9 mouse cellular contexts compared by ENCODE assay signal in the genomic region with DNA sequence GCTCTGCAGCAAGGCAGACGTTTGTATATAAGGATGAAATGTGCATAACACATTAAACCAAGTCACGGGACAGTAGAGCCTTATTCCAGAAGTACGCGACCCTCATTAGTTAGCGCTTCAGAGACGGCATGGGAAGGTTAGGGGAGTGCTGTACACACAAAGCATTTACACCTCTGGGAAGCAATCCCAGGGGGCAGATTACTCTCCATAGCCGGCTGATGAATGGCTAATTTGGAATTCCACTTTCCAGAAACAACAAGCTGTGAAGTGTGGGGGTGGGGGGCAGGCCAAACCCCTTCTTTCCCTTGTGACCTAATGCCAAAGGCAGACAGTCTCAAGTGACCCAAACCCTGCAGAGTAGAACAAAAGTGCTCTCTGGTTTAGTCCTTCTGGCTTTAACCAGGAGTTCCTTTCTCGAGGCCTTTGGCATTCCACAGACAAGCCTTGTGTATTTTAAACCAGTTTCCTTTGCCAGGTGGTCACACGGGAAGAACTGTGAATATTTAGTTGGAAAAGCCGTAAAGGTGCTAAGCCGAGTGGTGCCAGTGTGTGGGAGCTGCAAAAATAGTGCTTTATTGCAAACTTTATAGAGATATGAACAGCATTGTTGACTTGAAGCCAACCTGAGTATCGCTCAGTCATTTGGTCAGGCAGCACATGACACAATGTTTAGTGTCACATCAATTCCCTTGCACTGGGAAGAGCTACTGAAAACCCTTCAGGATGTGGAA. TPM values are rescaled to one million over a fixed set of nuclear protein-coding genes. Genes with fewer than 3 reads are reported as not detected.
DNase-seq lines count a peak whose midpoint lies in the region; ATAC-seq lines count a peak whose summit lies in the region.
"Had no signal": no experiment of that assay in that cellular context is flagged by ENCODE, and none has a peak within 500 bp of the region (broad histone marks: within the 10 kb centered on the region; RNA-seq: fewer than 3 reads in every experiment).

No protein-coding gene starts in this region.

- no peak overlapping the region for H3K4me3 ChIP-seq in heart, embryonic 13.5 days
- H3K4me3 ChIP-seq in limb, embryonic 13.5 days, result no peak overlapping the region
- H3K4me3 ChIP-seq: intestine, embryonic 15.5 days had no signal

- H3K9ac ChIP-seq in heart, embryonic 13.5 days, result no peak overlapping the region
- no peak overlapping the region for H3K9ac ChIP-seq in limb, embryonic 13.5 days
- H3K9ac ChIP-seq: intestine, embryonic 15.5 days had no signal

- 35% methylated on average over 12 of the region's 12 CpGs for WGBS in heart, embryonic 13.5 days
- WGBS in limb, embryonic 13.5 days, result 12% methylated on average over 12 of the region's 12 CpGs

- H3K4me2 ChIP-seq in heart, embryonic 13.5 days, result no peak overlapping the region
- peak overlapping the region; percentile 1; the same call in 1 of the 2 replicates for H3K4me2 ChIP-seq in limb, embryonic 13.5 days (replicated peaks)
- H3K4me2 ChIP-seq: intestine, embryonic 15.5 days had no signal

- peaks cover 90% of the 10 kb centered on the region for H3K36me3 ChIP-seq in heart, embryonic 13.5 days
- no peaks in the 10 kb centered on the region for H3K36me3 ChIP-seq in limb, embryonic 13.5 days
- H3K36me3 ChIP-seq: intestine, embryonic 15.5 days had no signal

- ATAC-seq in heart, embryonic 13.5 days (ENCODE audit: extremely low read depth, insufficient number of reproducible peaks, low FRiP score, low TSS enrichment), result no peak
- peak; percentile 68 for ATAC-seq in limb, embryonic 13.5 days (ENCODE audit: low FRiP score, low read depth)
- no peak for ATAC-seq in megakaryocyte progenitor cell, adult 5-6 weeks (replicated peaks; ENCODE audit: poor library complexity)
- no peak; the same call in 1 of the 2 replicates for ATAC-seq in granulocyte monocyte progenitor cell, adult 5-6 weeks (replicated peaks; ENCODE audit: poor library complexity, severe bottlenecking)
- ATAC-seq: intestine, embryonic 15.5 days had no signal

- H3K27ac ChIP-seq in heart, embryonic 13.5 days (replicated peaks), result peak overlapping the region; percentile 59
- peak overlapping the region; percentile 70 for H3K27ac ChIP-seq in limb, embryonic 13.5 days
- H3K27ac ChIP-seq: intestine, embryonic 15.5 days had no signal

- H3K27me3 ChIP-seq in heart, embryonic 13.5 days (replicated peaks), result no peaks in the 10 kb centered on the region
- no peaks in the 10 kb centered on the region for H3K27me3 ChIP-seq in limb, embryonic 13.5 days
- H3K27me3 ChIP-seq: intestine, embryonic 15.5 days had no signal

- no peaks in the 10 kb centered on the region for H3K9me3 ChIP-seq in heart, embryonic 13.5 days
- no peaks in the 10 kb centered on the region for H3K9me3 ChIP-seq in limb, embryonic 13.5 days
- H3K9me3 ChIP-seq: intestine, embryonic 15.5 days had no signal

- H3K4me1 ChIP-seq in heart, embryonic 13.5 days, result peaks cover 29% of the 10 kb centered on the region
- peaks cover 24% of the 10 kb centered on the region for H3K4me1 ChIP-seq in limb, embryonic 13.5 days
- H3K4me1 ChIP-seq: intestine, embryonic 15.5 days had no signal

- peak; percentile 81 for DNase-seq in Muller cell, postnatal 12 days (ENCODE audit: inconsistent ontology term)
- DNase-seq in brain, adult 2 months (ENCODE audit: low read depth, low spot score), result peak; percentile 12
- DNase-seq in right cerebral cortex, postnatal 36 days (ENCODE audit: low spot score in 2 of 2), result no peak
- no peak for DNase-seq in gastrocnemius, postnatal 25 days

RNA-seq across cellular contexts. Expression of gene Myl12a, which starts 37.3 kb away (rescaled TPM):
- 728 and 793 TPM in 2 replicates for polyA plus RNA-seq in heart, embryonic 13.5 days (2015; fragmentation: Nextera tagmentation; extraction: Ambion mirVana)
- polyA plus RNA-seq in limb, embryonic 13.5 days (2015; fragmentation: Nextera tagmentation; extraction: Ambion mirVana), result 700 and 703 TPM in 2 replicates
- 307 and 338 TPM in 2 replicates for total RNA-seq in megakaryocyte progenitor cell, adult 5-6 weeks (2015)
- total RNA-seq in megakaryocyte progenitor cell, adult 5-6 weeks (2017), result 150 and 188 TPM in 2 replicates
- total RNA-seq in granulocyte monocyte progenitor cell, adult 5-6 weeks (2014; fragmentation: Nextera tagmentation), result 226 and 321 TPM in 2 replicates
- 159 and 194 TPM in 2 replicates for total RNA-seq in granulocyte monocyte progenitor cell, adult 5-6 weeks (2017)
- 100 to 1,000 TPM; 404 to 431 TPM for total RNA-seq in gastrocnemius, postnatal 25 days (2021)

RNA-seq across cellular contexts. Expression of gene Myom1, which starts 37.6 kb away (rescaled TPM):
- 156 and 169 TPM in 2 replicates for polyA plus RNA-seq in heart, embryonic 13.5 days (2015; fragmentation: Nextera tagmentation; extraction: Ambion mirVana)
- polyA plus RNA-seq in limb, embryonic 13.5 days (2015; fragmentation: Nextera tagmentation; extraction: Ambion mirVana), result 15.0 and 15.2 TPM in 2 replicates
- 0.20 and 0.30 TPM in 2 replicates for total RNA-seq in megakaryocyte progenitor cell, adult 5-6 weeks (2015)
- total RNA-seq in megakaryocyte progenitor cell, adult 5-6 weeks (2017), result 0.33 and 0.34 TPM in 2 replicates
- 1.2 TPM in 1 of 2 replicates, not detected in the other for total RNA-seq in granulocyte monocyte progenitor cell, adult 5-6 weeks (2014; fragmentation: Nextera tagmentation)
- 0.05 and 1.2 TPM in 2 replicates for total RNA-seq in granulocyte monocyte progenitor cell, adult 5-6 weeks (2017)
- 1,000 to 10,000 TPM; 1,018 to 1,234 TPM for total RNA-seq in gastrocnemius, postnatal 25 days (2021)

Comparison
In these comparisons a context has a peak if more than half of its experiments do, and no peak if none do; other contexts are left out.
1. DNase-seq: peak in Muller cell, postnatal 12 days (single experiment) and brain, adult 2 months (single experiment); none in right cerebral cortex, postnatal 36 days (0 of 2) and gastrocnemius, postnatal 25 days (single experiment).
2. RNA of gene Myom1, which starts 37.6 kb away (total RNA-seq): 1,018 to 1,234 TPM in gastrocnemius, postnatal 25 days; 0.05 to 1.2 TPM in granulocyte monocyte progenitor cell, adult 5-6 weeks and 0.20 to 0.34 TPM in megakaryocyte progenitor cell, adult 5-6 weeks; every median in the first group is over 100 times any median in the second.